Mouse (Mus musculus) intestine, embryonic 14.5 days (tissue): ENCODE measurements around the gene Serpine2. TPM values are rescaled to one million over a fixed set of nuclear protein-coding genes. Genes with fewer than 3 reads are reported as not detected.

ENCODE experiments used
- ATAC-seq: fragments of 200-750 bp; cut with Nextera tagmentation; replicated peaks from 2 replicates; pipeline ENCODE4 v1.8.0; 2017; ENCODE audit warnings: low read depth, moderate number of reproducible peaks, moderate TSS enrichment, moderate library complexity; ENCODE audit not compliant: low FRiP score, low TSS enrichment
- DNase-seq: peaks from one replicate; pipeline ENCODE4 v3.0.0-alpha.2; 2018; ENCODE audit warnings: low spot score
- H3K27ac ChIP-seq: fragments of 300-500 bp; sonication (generic); 2 replicates; pipeline ENCODE4 v1.5.1; 2014; ENCODE audit warnings: low read depth, mild to moderate bottlenecking, control low read depth
- H3K27me3 ChIP-seq: fragments of 300-500 bp; sonication (generic); replicated peaks from 2 replicates; pipeline ENCODE4 v1.6.1; 2014; ENCODE audit warnings: low read length, control low read depth; ENCODE audit not compliant: control insufficient read depth, insufficient read depth
- H3K36me3 ChIP-seq: fragments of 300-500 bp; sonication (generic); 2 replicates; pipeline ENCODE4 v1.6.1; 2014; ENCODE audit warnings: low read length, control low read depth; ENCODE audit not compliant: control insufficient read depth, insufficient read depth
- H3K4me1 ChIP-seq: fragments of 300-500 bp; sonication (generic); replicated peaks from 2 replicates; pipeline ENCODE4 v1.6.1; 2014; ENCODE audit warnings: low read length, control low read depth, mixed read lengths; ENCODE audit not compliant: control insufficient read depth, insufficient read depth
- H3K4me2 ChIP-seq: fragments of 300-500 bp; sonication (generic); 2 replicates; pipeline ENCODE4 v1.6.1; 2014; ENCODE audit warnings: low read length
- H3K4me3 ChIP-seq: fragments of 300-500 bp; sonication (generic); 2 replicates; pipeline ENCODE4 v1.5.1; 2014; ENCODE audit warnings: low read depth, low read length, control low read depth, mixed read lengths
- H3K9ac ChIP-seq: fragments of 300-500 bp; sonication (generic); 2 replicates; pipeline ENCODE4 v1.6.1; 2014; ENCODE audit warnings: mild to moderate bottlenecking, low read length
- H3K9me3 ChIP-seq: fragments of 300-500 bp; sonication (generic); 2 replicates; pipeline ENCODE4 v1.6.1; 2016; ENCODE audit warnings: low read length, control low read depth; ENCODE audit not compliant: control insufficient read depth
- WGBS: fragments of 180-500 bp; shearing (Covaris S2); extraction: QIAGEN DNeasy Blood & Tissue Kit; methylation state at CpG from one replicate; pipeline ENCODE4 v1.1.7; 2014; 5-methylcytosine and 5-hydroxymethylcytosine counted together
- polyA plus RNA-seq: library from polyadenylated mRNA; unstranded; fragments of >200 nt; fragmentation: Nextera tagmentation; extraction: Ambion mirVana; gene quantifications from 2 replicates; pipeline ENCODE4 v1.2.1, GENCODE M21; 2014

The Serpine2 gene
- 112 and 136 TPM in 2 replicates for polyA plus RNA-seq

DNA sequence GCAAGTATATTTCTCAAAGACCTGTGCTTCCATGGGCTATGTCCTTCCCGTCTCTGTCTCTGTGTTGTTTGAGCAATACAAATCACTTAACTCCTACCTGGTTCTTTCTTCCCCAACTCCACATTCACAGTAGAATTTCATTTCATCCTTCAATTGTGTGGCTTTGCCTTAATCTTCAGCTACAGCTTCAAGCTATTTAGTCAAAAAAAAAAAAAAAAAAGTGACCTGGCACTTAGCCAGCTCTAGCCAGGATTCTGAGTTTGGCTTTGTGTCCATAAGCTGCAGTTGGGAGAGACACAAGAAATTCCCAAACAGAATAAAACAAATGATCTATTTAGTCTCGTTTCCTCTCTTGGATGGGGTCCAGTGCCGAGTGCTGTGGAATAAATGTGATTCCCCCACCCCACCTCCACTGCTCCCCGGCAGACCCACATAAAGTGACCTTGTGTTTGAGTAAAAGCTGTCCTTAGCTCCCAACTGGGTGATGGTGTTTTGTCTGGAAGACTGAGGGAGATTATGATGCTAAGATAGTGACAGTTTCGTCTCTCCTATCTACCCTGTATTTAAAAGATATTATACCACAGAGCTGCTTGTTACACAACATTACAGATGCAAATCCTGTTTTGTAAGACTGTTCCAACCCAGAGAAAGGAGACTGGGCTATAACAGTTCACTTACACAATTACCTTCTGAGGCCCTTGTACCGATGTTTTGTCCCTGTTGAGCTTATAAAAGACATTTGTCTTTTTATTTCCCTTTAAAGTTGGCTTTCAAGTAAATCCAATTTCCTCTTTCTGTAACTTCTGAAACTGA is at the start of gene Serpine2:
TSS of gene Serpine2 (minus strand) at position 51 of the 813 bp plus-strand sequence.
- Histone ChIP-seq H3K36me3 (no peaks in the 10 kb centered on the region), H3K27me3 (no peaks in the 10 kb centered on the region), H3K4me2 (peak within 1 kb of the TSS; percentile 36), H3K9ac (no peak within 1 kb of the TSS), H3K27ac (peak within 1 kb of the TSS; percentile 64), H3K9me3 (no peaks in the 10 kb centered on the region), H3K4me3 (no peak within 1 kb of the TSS), H3K4me1 (peaks cover 34% of the 10 kb centered on the region)
- DNase-seq (peak; percentile 72), ATAC-seq (no peak)
- WGBS: 19% methylated on average over 6 of the region's 6 CpGs

DNA sequence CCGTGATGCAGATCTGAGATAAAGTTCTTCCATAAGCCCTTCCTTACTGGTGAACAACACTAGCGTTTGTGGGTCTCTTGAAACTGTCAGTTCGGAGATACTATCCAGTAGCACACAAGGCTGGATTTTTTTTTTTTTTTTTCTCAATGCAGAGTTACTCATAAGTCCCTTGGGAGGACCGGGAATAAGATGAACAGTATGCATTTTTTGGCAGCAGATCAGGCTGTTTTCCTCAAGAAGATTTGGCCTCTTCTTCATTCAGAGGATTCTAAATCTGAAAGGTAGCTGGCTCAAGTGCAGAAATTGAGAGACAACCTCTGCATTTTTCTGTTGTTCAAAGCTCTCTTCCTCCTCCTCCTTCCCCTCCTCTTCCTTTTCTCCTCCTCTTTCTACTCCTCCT is 46.8 kb upstream of the Serpine2 start:
- ATAC-seq (no peak), DNase-seq (no peak)
- no peak overlapping the region for H3K4me2 ChIP-seq
- H3K9me3 ChIP-seq: peaks cover 5% of the 10 kb centered on the region; the same call in 1 of the 2 replicates
- H3K9ac ChIP-seq: no peak overlapping the region
- H3K4me3 ChIP-seq: no peak overlapping the region
- H3K4me1 ChIP-seq: no peaks in the 10 kb centered on the region
- H3K27me3 ChIP-seq: no peaks in the 10 kb centered on the region
- H3K36me3 ChIP-seq: no peaks in the 10 kb centered on the region
- H3K27ac ChIP-seq: no peak overlapping the region
- 57% methylated on average over 4 of the region's 4 CpGs for WGBS

DNA sequence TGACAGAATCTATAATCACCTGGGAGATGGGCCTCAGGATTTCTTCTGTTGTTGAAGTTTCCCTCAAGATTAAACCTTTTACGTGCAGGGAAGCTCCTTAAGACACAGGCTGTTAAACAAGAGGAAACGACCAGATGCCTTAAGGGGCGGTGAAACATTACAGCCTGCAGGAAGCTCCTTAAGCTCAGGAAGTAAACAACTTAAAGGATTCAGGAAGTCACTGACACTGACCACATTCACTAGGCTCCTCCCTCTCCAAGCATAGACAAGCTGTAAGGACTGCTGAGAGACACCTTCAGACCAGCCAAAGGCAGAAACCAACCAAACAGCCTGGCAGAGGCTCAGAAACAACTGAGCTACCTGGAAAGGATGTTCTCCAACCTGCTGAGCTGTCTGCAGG is 44.3 kb upstream of the Serpine2 start:
- ATAC-seq (no peak), DNase-seq (no peak)
- H3K27ac ChIP-seq: no peak overlapping the region
- no peaks in the 10 kb centered on the region for H3K27me3 ChIP-seq
- 31% methylated on average over 3 of the region's 3 CpGs for WGBS
- H3K36me3 ChIP-seq: no peaks in the 10 kb centered on the region
- H3K4me1 ChIP-seq: no peaks in the 10 kb centered on the region
- H3K4me3 ChIP-seq: no peak overlapping the region
- H3K4me2 ChIP-seq: no peak overlapping the region
- H3K9me3 ChIP-seq: no peaks in the 10 kb centered on the region
- H3K9ac ChIP-seq: no peak overlapping the region

- 73% methylated on average over 2 of the region's 2 CpGs for WGBS
- no peak for ATAC-seq
- H3K27me3 ChIP-seq: no peaks in the 10 kb centered on the region
- no peak overlapping the region for H3K4me2 ChIP-seq
- no peaks in the 10 kb centered on the region for H3K9me3 ChIP-seq
- H3K9ac ChIP-seq: no peak overlapping the region
- H3K4me3 ChIP-seq: no peak overlapping the region
- no peaks in the 10 kb centered on the region for H3K4me1 ChIP-seq
- H3K27ac ChIP-seq: no peak overlapping the region
- H3K36me3 ChIP-seq: no peaks in the 10 kb centered on the region
- no peak for DNase-seq
Observed at GRCm38 (mm10) chr1:79902901-79903300, 41.9 kb upstream of the Serpine2 start.

DNA sequence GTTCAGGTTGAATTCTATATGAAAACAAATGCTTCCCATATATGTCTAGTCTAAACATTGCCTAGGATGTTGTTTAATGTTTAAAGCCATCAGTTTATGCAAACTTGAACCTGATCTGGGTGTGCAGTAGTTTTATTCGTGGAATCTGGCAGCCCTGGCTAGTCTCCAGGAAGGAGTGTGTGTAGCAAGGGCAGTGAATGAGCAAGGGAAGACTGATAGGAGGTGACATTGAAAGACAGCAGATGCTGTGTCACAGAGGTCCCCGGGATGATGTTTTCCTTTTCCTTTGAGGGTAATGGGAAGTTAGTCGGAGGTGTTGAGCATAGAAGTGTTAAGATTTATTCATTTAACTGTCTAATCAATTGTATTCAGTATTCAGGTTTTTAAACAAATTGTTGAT is 21.7 kb upstream of the Serpine2 start:
- no peaks in the 10 kb centered on the region for H3K27me3 ChIP-seq
- no peak overlapping the region for H3K27ac ChIP-seq
- no peak overlapping the region for H3K4me3 ChIP-seq
- no peak for ATAC-seq
- 36% methylated on average over 3 of the region's 3 CpGs for whole genome bisulfite sequencing
- no peak for DNase-seq
- no peaks in the 10 kb centered on the region for H3K36me3 ChIP-seq
- no peak overlapping the region for H3K4me2 ChIP-seq
- no peaks in the 10 kb centered on the region for H3K9me3 ChIP-seq
- H3K9ac ChIP-seq: no peak overlapping the region
- peaks cover 5% of the 10 kb centered on the region; the same call in 1 of the 2 replicates for H3K4me1 ChIP-seq

DNA sequence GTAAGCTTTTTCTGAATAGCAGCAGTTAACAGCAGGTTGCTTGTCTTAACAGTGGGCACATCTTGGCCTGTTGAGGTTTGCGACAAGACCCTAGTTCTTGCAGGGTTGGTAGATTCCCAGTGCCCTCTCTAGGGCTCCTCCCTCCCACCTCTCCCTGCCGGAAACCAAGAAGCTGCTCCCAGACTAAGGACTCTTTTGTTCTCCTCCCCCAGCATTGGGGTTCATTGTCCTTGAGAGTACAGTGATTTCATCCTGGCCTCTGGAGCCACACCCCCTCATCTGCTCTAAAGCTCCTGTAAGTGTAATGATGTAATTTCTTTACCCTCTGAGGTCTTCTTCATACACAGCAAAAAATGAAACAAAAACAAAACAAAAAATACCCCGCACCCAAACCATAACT is 13.8 kb upstream of the Serpine2 start:
- Histone ChIP-seq H3K27ac (no peak overlapping the region), H3K36me3 (no peaks in the 10 kb centered on the region), H3K4me3 (no peak overlapping the region), H3K9ac (no peak overlapping the region), H3K27me3 (no peaks in the 10 kb centered on the region), H3K9me3 (no peaks in the 10 kb centered on the region), H3K4me1 (no peaks in the 10 kb centered on the region), H3K4me2 (no peak overlapping the region)
- DNase-seq: no peak
- 60% methylated on average over 3 of the region's 3 CpGs for WGBS
- no peak for ATAC-seq

GRCm38 (mm10) chr1:79860411-79861039 is 455 bp downstream of the Serpine2 start:
- ATAC-seq: no peak; the same call in 1 of the 2 replicates
- Histone ChIP-seq H3K27ac (peak overlapping the region; percentile 64), H3K4me1 (peaks cover 34% of the 10 kb centered on the region)

GRCm38 (mm10) chr1:79859975-79860374 is 1.0 kb downstream of the Serpine2 start:
- Histone ChIP-seq H3K9ac (no peak overlapping the region), H3K9me3 (no peaks in the 10 kb centered on the region), H3K4me1 (peaks cover 34% of the 10 kb centered on the region), H3K4me2 (peak overlapping the region; percentile 36; the same call in 1 of the 2 replicates), H3K27ac (no peak overlapping the region), H3K4me3 (no peak overlapping the region), H3K27me3 (no peaks in the 10 kb centered on the region), H3K36me3 (no peaks in the 10 kb centered on the region)
- 51% methylated on average over 5 of the region's 5 CpGs for WGBS
- DNase-seq (no peak), ATAC-seq (no peak)

More at GRCm38 (mm10) chr1:79860411-79861039, 455 bp downstream of the Serpine2 start:
- Histone ChIP-seq H3K9me3 (no peaks in the 10 kb centered on the region), H3K9ac (no peak overlapping the region), H3K27me3 (no peaks in the 10 kb centered on the region), H3K4me3 (no peak overlapping the region), H3K4me2 (peak overlapping the region; percentile 36), H3K36me3 (no peaks in the 10 kb centered on the region)
- 18% methylated on average over 12 of the region's 12 CpGs for WGBS
- no peak for DNase-seq
